Mouse (Mus musculus): ENCODE measurements at regions not wholly inside any gene's neighbourhood (a gene's known extent, or its start where the extent isn't known, plus 50 kb on each side); places are given as distances from the start of the nearest gene placed in this dataset.

DNA sequence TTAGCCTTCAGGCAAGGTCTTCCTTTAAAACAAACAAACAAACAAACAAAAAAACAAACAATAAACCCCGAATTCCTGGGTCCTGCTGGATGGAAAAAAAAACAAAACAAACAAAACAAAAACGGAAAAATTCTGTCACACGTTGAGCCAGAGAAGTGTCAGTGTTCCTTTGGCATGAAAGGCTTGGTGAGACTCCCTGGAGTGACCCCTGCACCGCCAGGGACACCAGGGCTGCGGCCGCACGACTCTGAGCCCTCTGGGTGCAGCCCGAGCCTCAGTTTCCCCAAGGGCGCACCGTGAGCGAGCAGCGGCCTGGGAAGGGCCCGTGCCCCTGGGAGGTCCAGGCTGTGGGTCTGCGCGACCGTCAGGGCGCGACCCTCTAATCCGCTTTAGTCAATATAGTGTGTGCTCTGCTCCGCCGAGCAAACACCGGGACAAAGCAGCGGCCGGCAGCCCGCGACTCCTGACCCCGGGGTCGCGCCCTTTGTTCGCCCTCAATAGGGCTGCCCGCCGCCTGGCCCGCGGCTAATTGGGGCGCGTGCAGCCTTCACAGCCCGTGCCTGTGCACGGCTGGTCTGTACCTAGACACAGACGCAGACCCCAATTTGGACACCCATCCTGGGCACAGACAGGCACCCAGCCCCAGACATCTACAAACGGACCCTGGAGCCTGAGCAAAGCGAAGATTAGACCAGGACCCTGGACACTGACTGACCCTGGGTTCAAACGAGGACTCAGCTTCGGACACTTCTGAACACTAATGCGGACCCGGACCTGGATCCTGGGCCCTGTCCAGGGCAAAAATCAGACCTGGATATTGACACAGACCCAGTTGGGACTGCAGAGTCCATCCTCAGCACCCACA, 74.0 kb upstream of the Ppara start:
- no peak for DNase-seq

DNA sequence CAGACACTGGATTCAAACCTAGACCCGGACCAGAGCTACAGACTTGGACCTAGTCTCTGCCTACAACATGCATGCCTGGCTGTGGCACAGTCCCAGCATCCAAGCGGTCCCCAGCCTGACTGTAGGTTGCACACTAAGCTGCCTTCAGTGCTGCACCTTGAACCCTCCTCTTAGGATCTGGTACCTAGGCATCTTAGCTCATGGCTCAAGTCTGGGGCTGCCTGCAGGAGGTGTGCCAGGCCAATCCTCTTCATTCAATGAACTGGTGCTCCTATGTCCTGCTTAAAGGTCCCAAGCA, 73.4 kb upstream of the Ppara start:
- DNase-seq, result no peak

DNA sequence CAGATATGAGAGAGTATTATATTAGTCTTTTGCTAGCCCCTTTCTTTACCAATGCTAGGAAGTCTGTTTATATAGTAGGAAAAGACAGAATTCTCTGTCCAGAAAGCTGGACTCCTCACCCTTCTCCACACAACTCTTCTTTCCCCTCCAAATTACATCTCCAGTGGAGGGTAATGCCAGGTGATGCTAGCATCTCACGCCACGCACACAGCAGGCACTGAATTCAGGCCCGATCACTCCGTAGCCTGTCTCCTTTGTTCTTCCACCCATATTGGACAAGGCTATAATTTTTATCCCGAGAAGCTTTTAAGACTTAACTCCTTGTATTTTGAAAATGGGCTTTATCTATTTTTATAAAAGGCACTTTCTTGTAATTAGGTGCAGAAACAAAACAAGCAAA, 73.0 kb upstream of the Ppara start:
- DNase-seq, result no peak

DNA sequence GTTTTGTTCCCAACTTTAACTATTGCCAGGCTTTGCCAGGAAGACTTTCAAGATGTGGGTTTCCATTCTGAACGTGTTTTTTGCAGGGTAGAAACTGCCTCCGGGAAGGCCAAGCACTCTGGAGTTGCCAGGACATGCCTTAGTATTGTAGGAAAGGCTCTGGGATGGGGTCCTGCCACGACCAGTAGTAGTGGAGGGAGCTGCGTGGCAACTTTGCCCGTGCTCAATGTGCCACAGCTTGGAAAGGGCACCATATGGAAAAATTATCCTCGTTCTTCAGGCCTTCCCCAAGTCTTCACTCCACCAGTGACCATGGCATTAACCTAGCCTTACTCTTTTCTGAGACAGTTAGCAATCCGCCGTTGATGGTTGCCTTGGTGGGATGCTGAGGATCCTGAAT, 72.5 kb upstream of the Ppara start:
- no peak for DNase-seq

DNA sequence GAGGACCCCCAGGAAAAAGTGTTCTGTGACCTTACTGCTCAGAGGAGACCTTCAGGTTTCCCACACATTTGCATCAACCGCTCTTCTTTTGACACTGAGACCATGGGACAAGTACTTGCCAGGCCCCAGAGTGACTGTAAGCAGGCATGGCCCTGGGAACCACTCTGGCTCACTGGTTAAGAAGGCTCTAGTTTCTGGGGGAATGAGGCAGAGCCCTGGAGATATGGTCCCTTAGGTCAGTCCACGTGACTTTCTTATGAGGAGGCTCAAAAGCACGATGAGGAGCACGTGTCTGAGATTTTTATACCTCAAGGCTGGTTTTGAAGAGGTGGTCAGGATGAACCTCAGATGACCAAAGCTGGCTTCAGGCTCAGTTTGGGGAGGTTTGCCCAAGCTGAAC, 72.1 kb upstream of the Ppara start:
- DNase-seq, result no peak

DNA sequence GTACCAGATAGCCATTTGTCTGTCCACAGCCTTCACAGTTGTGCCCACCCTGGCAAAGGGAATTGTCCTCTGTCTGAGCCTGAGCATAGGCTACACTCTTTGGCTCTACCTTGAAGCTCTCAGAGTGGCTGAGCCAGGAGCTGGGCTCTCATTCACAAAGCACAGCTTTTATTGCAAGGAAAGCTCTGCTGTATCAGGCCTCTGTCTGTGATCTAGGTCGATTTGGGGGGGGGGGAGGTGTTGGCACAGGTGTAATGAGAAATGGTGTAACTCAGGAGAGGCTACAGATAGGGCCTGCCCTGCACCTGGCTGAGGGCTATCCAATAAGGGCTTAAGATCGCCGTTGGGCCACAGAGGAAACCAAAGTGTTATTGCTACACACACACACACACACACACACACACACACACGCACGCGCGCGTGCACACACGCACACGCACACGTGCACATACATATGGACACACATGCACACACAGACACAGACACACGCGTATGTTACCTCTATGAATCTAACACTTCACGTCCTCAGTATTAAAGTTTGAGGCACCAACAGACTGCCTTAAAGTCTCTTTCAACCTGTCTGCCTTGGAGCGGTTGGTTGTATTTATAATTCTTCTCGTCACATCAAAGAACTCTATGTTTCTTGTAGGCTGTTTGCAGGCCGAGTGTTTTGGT, 70.9 kb upstream of the Ppara start:
- DNase-seq, result peak; percentile 3

DNA sequence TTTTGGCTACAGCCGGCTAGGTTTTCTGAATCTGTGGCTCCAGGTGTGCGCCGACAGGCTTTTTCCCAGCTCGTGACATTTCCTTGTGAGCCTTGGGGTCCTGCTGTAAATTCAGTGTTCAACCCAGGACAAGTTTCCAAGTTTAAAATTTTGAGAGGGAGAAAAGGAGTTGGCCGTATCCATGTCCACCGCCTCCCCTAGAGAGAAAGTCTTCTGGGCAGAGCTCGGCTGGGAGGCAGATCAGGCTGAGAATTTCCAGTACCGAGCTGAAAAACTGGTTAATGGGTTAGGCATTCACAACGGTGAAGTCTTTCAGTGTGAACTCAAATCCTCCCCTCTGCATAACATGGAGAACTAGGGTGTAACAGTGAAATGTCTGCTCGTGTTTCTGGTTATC, 70.4 kb upstream of the Ppara start:
- peak; percentile 10 for DNase-seq

DNA sequence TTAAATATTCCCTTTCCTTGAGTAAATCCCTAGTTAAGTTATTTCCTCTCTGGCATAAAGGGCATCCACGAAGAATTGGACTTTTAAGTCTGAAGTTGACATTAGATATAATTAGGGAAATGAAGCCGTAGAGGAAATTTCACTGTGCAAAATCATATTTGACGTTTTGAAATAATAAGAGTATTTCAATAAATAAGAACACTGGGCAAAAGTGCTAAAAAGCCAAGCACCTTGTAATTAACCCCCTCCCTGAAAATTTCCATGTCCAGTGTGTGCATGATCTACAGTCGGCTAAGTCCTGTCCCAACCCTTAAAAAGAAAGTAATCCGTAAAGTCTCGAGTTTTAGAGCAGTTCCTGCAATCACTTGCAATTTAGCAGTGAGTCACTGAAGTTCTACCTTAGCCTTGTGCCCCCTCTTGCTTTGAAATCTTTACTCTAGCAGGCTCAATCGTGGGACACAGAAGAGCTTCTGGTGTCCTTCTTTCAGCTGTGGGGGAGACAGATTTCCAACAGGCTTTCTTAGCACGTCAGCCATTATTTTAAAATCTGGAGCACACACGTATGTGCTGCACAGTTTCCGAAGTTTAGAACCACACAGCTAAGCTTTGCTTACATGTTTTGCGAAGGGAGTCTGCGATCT, 69.5 kb upstream of the Ppara start:
- DNase-seq, result peak; percentile 17

DNA sequence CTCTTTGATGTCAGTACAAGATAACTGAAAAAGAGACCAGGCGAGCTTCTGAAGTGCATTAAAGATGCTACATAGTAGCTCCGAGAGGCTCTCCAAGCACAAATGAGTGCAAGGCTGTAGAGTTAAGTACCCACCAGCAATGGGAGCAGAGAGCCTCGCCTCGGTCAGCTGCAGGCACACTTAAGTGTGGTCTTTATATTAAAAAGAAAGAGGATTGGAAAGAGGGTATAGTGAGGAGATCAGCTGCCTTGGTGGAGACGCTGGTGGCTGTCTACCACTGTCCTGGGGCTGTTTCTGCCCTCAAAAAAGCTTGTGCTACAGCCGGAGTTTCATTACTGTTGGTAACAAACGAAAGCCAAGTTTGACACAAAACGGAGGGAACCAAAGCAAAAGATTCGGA, 68.3 kb upstream of the Ppara start:
- DNase-seq, result peak; percentile 16

DNA sequence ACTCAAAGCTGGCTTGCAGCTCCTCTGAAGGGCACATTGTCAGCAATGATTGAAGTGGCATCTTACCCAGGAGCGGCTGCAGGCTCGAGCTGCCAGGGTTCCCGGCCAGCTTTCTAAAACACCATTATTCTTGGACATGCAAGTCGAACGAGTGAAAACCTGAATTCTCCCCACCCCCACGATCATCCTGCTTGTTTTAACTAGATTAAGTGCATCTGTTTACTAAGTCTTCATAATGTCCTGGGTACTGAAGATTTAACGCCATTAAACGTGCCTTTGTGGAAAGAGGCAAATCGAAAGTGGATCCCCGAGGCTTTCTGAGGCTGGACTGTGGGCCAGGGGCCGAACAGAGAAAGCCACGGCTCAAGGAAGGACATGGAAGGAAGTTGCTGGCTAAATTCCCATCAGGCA, 67.4 kb upstream of the Ppara start:
- DNase-seq, result peak; percentile 76

DNA sequence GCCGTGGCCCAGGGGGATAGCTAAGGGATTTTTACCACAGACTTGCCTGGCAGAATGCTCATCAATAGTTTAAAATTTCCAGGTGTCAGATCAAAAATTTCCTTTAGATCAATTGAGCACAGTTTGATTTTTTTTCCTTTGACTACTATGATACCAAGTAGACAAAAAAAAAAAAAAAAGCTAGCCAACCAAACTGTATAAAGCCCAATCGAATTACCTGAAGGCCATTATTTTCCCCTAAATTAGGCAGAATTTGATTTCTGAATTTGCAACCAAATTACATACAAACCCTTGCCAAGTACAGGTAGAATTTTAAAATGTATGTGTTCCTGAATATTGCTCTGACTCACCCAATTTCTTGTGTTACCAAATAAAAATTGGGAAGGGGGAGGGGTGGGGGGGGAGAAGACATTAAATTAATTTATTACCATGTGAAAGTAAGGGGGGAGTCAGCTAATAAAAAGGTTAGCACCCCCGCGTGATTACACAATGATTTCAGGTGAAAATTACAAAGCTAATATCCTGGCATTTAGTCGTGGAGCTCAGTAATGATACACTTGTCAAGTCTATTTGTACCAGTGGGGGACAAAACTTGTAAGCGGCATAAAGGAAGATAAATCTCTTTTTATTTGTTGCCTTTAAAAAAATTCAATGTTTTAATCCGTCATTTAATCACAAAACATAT, 66.7 kb upstream of the Ppara start:
- DNase-seq, result no peak

DNA sequence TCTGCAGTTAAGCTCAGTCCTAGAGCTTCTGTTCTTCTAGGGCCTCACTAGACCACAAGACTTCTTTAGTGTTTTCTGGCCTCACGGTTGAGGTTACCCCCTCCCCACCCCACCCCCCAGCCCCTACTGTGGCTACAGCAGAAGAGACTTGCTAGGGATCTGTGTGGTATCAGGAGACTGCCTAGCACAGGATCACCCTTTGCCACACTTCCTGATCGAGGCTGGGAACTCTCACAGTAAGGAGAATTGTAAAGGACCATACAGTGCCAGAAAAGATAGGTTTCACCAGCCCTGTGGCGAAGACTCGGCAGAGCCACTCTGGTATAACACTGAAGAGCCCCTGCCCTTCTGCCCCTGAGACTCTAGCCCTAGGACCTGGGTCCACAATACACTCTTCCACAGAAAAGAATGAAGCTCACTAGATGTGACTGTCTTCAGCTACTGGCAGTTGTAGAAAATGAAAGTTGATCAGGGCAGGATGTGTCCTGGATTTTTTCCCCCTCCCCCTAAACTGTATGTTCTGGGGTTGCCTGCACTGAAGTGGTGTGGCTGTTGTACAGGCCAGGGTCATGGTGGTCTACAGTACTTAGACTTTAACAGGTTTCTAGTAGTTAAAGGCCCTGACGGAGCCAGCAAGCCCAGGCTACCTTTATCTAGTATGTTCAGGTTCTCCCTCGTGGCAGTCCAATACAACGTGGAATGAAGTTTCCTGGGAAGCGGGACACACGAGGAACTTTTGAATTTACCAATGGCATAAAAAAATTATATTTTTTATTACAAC, 65.7 kb upstream of the Ppara start:
- no peak for DNase-seq

DNA sequence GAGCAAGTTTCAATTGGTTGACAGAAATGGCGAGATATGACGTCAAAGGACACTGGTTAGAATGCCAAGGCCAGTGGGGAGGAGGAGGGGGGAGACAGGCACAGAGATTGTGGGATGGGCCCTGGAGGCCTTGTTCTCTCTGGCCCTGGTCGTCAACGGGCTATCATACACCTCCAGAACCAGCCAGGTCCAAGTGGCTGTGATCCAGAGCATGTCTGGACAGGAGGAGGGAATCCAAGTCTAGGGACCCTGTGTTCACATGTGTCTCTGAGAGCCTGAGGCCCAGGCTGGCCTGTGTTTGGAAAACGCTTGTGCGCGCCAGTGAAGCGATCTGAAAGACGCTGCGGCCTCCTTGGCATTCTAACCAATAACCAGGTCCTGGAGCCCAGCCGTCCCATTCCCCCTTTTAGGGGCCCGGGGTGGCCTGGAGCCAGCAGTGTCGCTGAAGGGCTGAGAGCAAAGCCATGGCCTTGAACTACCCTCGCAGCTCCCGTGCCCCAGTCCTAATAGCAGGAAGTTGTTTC, 65.1 kb upstream of the Ppara start:
- DNase-seq, result peak; percentile 94

DNA sequence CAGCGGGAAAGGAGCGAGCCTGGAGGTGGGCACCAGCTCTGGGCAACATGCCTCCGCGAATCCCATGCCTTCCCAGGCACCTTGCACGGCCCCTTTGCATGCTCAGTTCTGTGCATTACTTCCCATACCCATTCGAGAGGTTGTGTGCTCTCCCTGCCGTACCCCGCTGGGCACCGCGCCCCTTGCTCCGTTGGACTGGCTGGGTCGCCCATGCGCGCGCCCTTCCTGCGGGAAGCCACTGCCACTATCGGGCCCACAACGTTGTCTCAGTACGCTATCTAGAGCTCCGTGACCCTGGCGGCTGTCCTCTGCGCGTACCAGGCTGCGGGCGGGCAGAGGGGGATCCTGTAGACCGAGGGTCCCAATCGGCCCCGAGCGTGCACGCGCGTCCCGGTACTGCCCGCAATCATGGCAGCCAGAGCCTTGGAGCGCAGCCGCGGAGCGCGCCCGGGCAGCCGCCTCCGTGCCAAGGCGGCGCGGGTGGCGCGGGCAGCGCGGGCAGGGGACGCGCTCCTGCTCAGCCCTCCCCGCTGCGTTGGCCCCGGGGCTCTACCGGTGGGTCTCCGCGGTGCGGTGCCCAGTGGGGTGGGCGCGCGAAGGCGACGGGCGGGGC, 64.5 kb upstream of the Ppara start:
- peak; percentile 82 for DNase-seq

DNA sequence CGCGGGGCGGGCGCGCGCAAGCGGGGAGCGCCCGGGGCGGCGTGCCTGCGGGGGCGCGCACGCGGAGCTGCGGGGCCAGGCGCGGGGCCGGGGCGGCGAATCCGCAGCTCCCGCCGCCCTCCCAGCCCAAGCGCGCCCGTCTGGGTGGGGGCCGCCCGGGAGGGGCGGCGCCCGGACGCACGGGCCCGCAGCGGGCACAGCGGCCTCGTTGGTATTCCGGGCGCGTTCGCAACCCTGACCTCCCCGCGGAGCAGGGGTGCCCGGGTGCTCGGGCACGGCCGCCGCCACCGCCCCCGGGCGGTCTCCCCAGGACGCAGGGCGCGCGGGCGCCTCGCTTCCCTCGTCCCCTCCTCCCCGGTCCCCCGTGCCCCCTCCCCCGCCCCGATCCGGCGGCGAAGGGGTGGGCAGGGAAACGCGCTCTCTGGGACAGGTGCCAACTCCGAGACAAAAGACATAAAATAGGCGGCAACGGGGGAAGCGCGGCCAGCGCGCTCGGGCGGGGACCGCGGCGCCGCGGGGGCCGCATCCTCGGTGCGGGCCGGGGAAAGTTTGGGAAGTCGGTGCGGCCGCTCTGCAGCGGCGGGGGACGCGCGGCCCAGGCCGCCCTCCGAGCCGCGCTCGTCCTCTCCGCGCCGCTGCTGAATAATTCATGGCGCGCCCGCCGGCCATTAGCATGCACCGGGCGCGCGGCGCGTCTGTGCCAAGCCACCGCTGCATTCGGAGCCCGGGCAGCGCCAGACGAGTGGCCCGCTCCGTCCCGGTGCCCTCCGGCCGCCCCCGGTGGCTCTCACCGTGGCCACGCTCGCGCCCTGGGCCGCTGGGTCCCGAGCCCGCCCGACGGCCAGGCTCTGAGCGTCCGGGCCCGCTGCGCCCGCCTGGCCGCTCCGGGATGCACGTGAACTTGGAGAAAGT, 63.7 kb upstream of the Ppara start:
- peak; percentile 95 for DNase-seq

DNA sequence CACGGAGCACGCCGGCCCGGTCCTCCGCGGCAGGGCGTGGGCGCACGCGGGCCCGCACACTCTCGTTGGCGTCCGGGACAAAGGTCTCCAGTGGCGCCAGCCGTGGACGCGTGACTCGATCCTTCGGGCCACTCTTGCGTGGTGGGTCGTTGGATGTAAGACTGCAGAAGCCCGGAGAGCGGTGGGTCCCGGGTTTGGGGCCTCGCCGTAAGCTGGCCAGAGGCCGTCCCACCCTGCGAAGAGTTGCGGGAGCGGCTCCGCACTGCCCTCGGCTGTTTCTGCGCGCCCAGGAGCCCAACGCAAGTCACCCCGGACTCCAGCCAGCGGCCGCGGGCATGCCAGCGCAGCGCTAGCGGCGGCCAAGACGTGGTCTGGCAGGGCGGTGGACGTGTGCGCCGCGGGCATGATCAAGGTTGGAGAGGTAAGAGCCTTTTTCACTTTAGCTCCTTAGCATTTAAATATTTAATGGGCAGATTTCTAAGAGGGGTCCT, 63.0 kb upstream of the Ppara start:
- peak; percentile 75 for DNase-seq

DNA sequence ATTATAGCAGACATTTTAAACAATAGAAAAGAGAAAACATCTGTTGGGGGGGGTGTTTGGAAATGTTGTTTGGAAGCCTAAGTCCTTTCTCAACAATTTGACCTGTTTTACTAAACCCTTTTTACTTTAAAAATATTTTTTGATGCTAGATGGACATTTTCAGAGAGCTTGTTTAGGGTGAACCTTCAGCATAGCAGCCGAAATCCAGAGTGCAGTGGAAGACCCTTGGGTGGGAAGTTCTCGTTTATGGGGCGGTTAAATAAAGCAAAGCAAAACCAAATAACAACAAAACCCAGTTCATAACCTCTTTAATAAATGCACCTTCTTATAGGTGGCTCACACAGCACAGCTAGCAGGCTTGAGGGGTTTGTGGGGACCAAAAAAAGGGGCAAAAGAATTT, 62.4 kb upstream of the Ppara start:
- DNase-seq, result no peak

DNA sequence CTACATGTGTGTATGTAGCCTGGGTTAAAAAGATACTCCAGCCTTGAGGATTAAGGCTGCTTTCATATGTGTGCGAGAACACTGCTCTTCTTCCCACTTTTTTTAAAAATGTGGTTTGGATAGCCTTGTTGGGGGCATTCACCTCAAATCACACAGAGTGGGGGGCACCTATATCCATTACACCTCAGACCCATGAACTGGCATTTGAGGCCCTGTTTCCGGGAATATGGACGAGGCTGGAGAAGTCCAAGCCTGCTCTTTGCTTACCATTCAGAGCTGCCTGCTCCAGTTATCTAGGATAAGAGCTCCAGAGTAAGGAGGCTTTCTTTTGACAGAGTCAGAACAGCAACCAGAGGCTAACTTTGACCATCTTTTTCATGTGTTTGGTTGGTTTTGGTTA, 61.9 kb upstream of the Ppara start:
- DNase-seq, result no peak

DNA sequence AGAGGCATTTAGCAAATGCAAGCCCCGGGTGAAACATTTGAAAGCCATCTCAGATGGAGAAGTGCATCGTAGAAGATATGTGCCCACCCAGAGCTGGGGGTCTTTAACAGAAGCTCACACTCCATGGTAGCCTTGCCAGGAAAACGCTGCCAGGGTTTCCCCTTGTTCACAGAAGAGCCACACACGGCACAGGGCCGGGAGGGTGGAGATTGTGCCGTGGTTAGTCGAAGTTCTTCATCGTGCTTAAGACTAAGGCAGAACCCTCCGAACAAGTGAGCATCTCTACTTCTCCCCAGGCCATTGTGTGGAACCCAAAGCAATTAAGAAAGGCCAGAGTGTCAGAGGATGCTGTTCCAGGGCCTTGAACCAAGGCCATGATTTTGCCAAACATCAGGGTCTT, 61.3 kb upstream of the Ppara start:
- no peak for DNase-seq

Data from adrenal gland, postnatal 14 days (tissue).